Mouse (Mus musculus) forebrain, postnatal 0 days (tissue): ENCODE measurements at regions not wholly inside any gene's neighbourhood (a gene's known extent, or its start where the extent isn't known, plus 50 kb on each side); places are given as distances from the start of the nearest gene placed in this dataset.

ENCODE experiments used
- ATAC-seq: fragments of 200-750 bp; cut with Nextera tagmentation; 2 replicates; pipeline ENCODE4 v1.8.0; 2017; ENCODE audit warnings: mild to moderate bottlenecking, moderate library complexity
- DNase-seq: peaks from one replicate; pipeline ENCODE4 v3.0.0-alpha.2; 2015
- H3K27ac ChIP-seq: fragments of 300-500 bp; sonication (generic); 2 replicates; pipeline ENCODE4 v1.5.1; 2014; ENCODE audit warnings: low read depth, mild to moderate bottlenecking, antibody characterized with exemption, low read length, moderate library complexity, mixed read lengths
- H3K27me3 ChIP-seq: fragments of 300-500 bp; sonication (generic); 2 replicates; pipeline ENCODE4 v1.6.1; 2014; ENCODE audit warnings: mild to moderate bottlenecking, low read length, mixed read lengths; ENCODE audit not compliant: insufficient read depth
- H3K36me3 ChIP-seq: fragments of 300-500 bp; sonication (generic); 2 replicates; pipeline ENCODE4 v1.6.1; 2014; ENCODE audit warnings: mild to moderate bottlenecking, moderate library complexity; ENCODE audit not compliant: insufficient read depth
- H3K4me1 ChIP-seq: fragments of 300-500 bp; sonication (generic); 2 replicates; pipeline ENCODE4 v1.6.1; 2014; ENCODE audit warnings: antibody characterized with exemption; ENCODE audit not compliant: insufficient read depth
- H3K4me2 ChIP-seq: fragments of 300-500 bp; sonication (generic); 2 replicates; pipeline ENCODE4 v1.6.1; 2014; ENCODE audit warnings: low read depth, mild to moderate bottlenecking, moderate library complexity
- H3K4me3 ChIP-seq: fragments of 300-500 bp; sonication (generic); 2 replicates; pipeline ENCODE4 v1.5.1; 2014; ENCODE audit warnings: low read depth, low read length, mixed read lengths
- H3K9ac ChIP-seq: fragments of 300-500 bp; sonication (generic); 2 replicates; pipeline ENCODE4 v1.6.1; 2014; ENCODE audit warnings: mild to moderate bottlenecking
- H3K9me3 ChIP-seq: fragments of 300-500 bp; sonication (generic); 2 replicates; pipeline ENCODE4 v1.6.1; 2016; ENCODE audit warnings: low read length
- CTCF ChIP-seq: sonication (generic); IDR thresholded peaks from 2 replicates; pipeline ENCODE4 v1.5.1; 2016; ENCODE audit warnings: antibody characterized with exemption, control low read depth, low read depth
- WGBS: fragments of 180-500 bp; shearing (Covaris S2); extraction: QIAGEN DNeasy Blood & Tissue Kit; methylation state at CpG from one replicate; pipeline ENCODE4 v1.1.7; 2014; 5-methylcytosine and 5-hydroxymethylcytosine counted together

DNA sequence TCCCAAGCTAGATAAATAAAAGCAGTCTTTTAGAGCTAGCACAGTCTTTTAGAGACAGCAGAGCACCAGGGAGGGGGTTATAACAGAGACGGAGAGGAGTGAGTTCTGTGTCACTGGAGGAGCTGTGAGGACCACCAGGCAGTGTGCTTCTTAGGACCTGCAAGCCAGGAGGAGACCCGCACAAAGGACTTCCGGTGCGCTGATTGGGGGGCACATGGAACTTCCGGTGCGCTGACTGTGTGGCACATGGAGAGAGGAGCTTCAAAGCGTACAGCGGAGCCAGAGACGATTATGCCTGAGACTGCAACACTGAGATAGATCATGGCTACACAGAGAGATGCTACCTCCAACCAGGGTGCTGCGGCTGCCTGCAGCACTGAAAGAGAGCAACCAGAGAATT lies 53.4 kb downstream of the Rpl37a start:
- no peaks in the 10 kb centered on the region for H3K27me3 ChIP-seq
- 52% methylated on average over 10 of the region's 10 CpGs for WGBS
- H3K4me2 ChIP-seq = peak overlapping the region; percentile 28; the same call in 1 of the 2 replicates
- H3K36me3 ChIP-seq = no peaks in the 10 kb centered on the region
- H3K9ac ChIP-seq = 0 out of 2 replicates have a peak overlapping the region, but pooled peaks have one; percentile 11
- H3K4me1 ChIP-seq = no peaks in the 10 kb centered on the region
- H3K27ac ChIP-seq = no peak overlapping the region
- no peaks in the 10 kb centered on the region for H3K9me3 ChIP-seq
- peak; percentile 87 for ATAC-seq
- H3K4me3 ChIP-seq = no peak overlapping the region
- TF ChIP-seq CTCF = no peak
- DNase-seq = peak; percentile 58

DNA sequence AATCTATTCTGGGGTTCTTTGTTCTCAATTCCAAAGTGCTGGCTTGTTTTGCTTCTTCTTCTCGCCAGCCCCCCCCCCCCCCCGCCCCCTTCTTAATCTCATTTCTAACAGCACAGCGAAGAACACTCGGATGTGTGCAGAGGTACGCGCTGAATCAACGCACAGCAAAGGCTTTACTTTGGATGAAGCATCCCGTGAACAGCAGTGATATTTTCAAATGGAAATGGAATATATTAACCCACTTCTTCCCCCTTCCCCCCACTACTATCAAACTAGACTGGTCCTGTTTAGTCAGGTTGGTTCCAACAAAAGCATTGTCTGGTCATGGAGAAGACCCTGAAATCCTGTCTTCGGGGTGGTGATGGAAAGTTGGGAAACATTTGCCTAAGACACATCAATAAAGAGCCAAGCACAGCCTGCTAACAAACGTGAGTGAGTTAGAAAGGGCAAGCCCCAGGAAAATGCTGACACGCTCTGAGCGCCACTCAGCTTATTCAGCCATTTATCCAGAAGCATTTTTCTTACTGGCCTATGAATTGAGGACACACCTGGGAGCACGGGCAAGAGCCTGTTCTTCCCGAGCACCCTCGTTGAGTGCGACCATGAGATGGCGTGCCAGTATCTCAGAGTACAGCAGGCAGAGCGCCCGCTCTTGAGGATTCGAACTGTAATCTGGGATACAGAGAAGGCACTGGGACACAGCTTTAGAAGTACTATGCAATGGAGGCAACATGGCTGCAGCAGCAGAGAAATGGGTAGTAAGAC lies 54.1 kb downstream of the Rpl37a start:
- TF ChIP-seq CTCF = no peak

DNA sequence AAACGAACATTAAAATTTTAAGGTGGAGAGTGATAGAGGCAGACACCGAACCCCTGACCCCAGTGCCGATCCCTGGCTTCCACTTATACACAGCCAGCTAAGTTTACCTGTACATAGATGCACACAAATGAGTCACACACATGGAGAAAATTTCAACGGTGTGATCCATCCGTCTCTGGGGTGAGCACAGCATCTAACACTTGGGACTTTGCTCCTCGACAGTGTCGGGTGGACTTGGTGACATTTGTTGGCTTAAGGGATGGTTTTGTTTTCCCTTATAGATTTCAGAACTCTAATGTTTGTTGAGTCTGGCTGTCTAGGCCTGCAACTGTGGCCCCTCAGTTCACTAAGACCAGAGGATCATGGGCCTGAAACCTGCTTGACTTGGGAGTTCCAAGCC lies 54.9 kb upstream of the Igfbp2 start:
- Histone ChIP-seq H3K27me3 (no peaks in the 10 kb centered on the region), H3K4me2 (no peak overlapping the region), H3K36me3 (no peaks in the 10 kb centered on the region), H3K4me3 (no peak overlapping the region), H3K9me3 (no peaks in the 10 kb centered on the region), H3K4me1 (no peaks in the 10 kb centered on the region), H3K27ac (no peak overlapping the region), H3K9ac (no peak overlapping the region)
- DNase-seq (no peak), ATAC-seq (no peak)
- 96% methylated on average over 7 of the region's 7 CpGs for WGBS
- no peak for TF ChIP-seq CTCF

More for the DNA sequence above, 54.1 kb downstream of the Rpl37a start:
- Histone ChIP-seq H3K4me3 (no peak overlapping the region), H3K9ac (0 out of 2 replicates have a peak overlapping the region, but pooled peaks have one; percentile 11), H3K27ac (no peak overlapping the region), H3K4me1 (no peaks in the 10 kb centered on the region), H3K9me3 (no peaks in the 10 kb centered on the region), H3K27me3 (no peaks in the 10 kb centered on the region), H3K36me3 (no peaks in the 10 kb centered on the region), H3K4me2 (no peak overlapping the region)
- no peak for DNase-seq
- ATAC-seq = peak; percentile 56
- WGBS = 59% methylated on average over 19 of the region's 20 CpGs

DNA sequence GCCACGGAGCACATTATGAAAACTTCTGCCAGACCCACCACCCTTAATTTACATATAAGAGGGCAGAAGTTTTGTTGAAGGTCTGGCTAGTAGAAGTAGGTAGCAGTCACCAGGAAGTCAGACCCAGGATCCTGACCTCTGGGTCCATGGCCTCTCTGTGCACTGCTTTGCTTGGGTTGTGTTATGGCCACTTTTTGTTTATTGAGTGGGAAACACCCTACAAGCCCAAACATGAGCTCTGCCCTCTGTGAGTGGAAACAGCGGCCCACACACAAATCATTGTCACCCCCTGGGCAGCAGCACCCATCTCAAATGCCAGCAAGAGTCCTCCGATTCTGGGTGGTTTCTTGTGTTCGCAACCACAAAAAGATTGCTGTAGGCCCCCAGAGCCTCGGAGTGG lies 51.6 kb upstream of the Igfbp2 start:
- no peaks in the 10 kb centered on the region for H3K4me1 ChIP-seq

DNA sequence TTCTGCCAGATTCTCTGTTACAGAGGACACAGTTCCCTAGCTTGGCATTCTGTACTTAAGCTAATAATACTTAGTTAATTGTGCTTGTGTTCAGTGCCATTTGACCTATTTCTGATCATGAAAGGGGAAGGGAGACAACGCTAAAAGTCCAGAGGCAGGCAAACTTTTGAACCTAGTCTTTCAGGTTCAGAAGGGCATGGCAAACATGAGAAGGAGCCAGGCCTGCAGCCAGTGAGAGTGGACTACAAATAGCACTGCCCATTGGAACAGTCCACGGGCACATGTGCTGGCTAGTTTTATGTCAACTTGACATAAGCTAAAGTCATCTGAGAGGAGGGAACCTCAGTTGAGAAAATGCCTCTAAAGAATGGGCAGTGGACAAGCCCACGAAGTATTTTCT lies 51.1 kb upstream of the Igfbp2 start:
- DNase-seq (no peak), ATAC-seq (no peak)
- H3K9ac ChIP-seq = no peak overlapping the region
- no peaks in the 10 kb centered on the region for H3K9me3 ChIP-seq
- no peak overlapping the region for H3K4me2 ChIP-seq
- no peaks in the 10 kb centered on the region for H3K36me3 ChIP-seq
- H3K4me3 ChIP-seq = no peak overlapping the region
- no peak for TF ChIP-seq CTCF
- WGBS = 83% methylated on average over 3 of the region's 3 CpGs
- H3K27ac ChIP-seq = no peak overlapping the region
- H3K4me1 ChIP-seq = no peaks in the 10 kb centered on the region
- no peaks in the 10 kb centered on the region for H3K27me3 ChIP-seq

More for the DNA sequence above, 51.6 kb upstream of the Igfbp2 start:
- H3K27me3 ChIP-seq = no peaks in the 10 kb centered on the region
- no peak overlapping the region for H3K27ac ChIP-seq
- 63% methylated on average over 5 of the region's 5 CpGs for WGBS
- no peak for TF ChIP-seq CTCF
- DNase-seq (no peak), ATAC-seq (no peak)
- H3K36me3 ChIP-seq = no peaks in the 10 kb centered on the region
- no peaks in the 10 kb centered on the region for H3K9me3 ChIP-seq
- no peak overlapping the region for H3K4me3 ChIP-seq
- no peak overlapping the region for H3K9ac ChIP-seq
- no peak overlapping the region for H3K4me2 ChIP-seq
